Mouse (Mus musculus): ENCODE results near the gene Kcnn1. TPM values are rescaled to one million over a fixed set of nuclear protein-coding genes. Genes with fewer than 3 reads are reported as not detected.

The Kcnn1 gene
- total RNA-seq, 2 experiments from 2014 or later: 17.2 to 19.2 TPM

- DNase-seq (ENCODE audit: low spot score in 2 of 2): peak; percentile 96
- intact Hi-C loops (cut with DNase I): loop anchor here (1.0 kb wide), 1 partner anchor 24 kb away; the partner anchor contains the start of gene Rpl18a
Observed at GRCm38 (mm10) chr8:70873364-70873985, 10.4 kb upstream of the Kcnn1 start, which contains the start of gene Ccdc124. TSS of gene Ccdc124 (minus strand) at chr8:70873935.

- intact Hi-C loops (cut with DNase I): loop anchor here (1.0 kb wide), 1 partner anchor 24 kb away; the partner anchor contains the start of gene Rpl18a
- DNase-seq (ENCODE audit: low spot score in 2 of 2): no peak
Observed at GRCm38 (mm10) chr8:70872643-70873363, 9.7 kb upstream of the Kcnn1 start.

DNA sequence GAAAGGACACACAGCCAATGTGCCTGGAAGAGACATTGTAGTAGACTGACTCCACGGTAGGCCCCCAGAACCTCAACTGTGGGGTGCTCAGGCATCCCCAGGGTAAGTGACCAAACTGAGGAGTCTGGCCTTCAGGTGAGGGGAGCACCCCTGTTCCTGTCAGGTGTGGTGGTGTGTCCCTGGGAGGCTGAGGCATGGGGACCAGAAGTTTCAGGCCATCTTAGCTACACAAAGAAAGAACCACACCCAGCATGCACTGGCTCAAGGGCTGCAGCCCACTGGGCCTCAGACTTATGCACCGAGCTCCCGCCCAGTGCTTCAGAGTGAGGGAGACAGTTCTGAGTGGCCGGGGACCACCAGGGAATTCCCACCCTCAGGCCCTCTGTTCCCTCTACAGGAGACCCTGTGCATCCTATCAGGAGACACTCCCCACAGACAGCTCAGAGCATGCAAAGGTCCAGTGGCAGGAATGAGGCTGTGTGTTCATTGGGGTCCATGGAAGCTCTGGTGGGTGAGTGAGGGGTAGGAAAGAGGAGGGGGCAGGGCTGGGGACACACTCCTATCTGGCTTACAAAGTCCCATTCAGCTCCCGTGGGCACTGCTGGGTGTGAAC is 8.2 kb upstream of the Kcnn1 start:
- intact Hi-C loops (cut with DNase I): no loop called here
- no peak for DNase-seq (ENCODE audit: low spot score in 2 of 2)

DNA sequence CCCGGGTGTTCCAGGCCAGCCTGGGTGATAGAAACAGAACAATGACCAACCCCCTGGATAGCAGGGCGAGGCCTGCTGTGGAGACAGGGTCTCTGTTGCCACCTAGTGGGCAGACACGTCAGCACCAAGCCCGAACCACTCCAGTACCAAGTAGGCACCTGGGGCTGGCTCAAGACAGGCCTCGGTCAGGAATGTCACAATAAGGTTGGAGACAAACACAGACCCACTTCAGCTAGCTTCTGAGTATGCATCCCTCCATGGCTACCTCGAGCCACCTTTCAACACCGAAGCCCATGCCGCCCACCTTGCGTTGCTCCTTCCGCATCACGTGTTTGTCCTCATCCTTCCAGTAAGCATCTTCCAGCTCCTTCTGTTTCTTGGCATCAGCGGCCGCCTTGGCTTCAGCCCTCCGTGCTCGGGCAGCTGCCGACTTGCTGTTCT is 6.6 kb upstream of the Kcnn1 start:
- intact Hi-C loops (cut with DNase I): loop anchor here (1.0 kb wide), 1 partner anchor 25 kb away; no protein-coding TSS in a partner anchor
- DNase-seq (ENCODE audit: low spot score in 2 of 2): peak; percentile 84 to 87

DNA sequence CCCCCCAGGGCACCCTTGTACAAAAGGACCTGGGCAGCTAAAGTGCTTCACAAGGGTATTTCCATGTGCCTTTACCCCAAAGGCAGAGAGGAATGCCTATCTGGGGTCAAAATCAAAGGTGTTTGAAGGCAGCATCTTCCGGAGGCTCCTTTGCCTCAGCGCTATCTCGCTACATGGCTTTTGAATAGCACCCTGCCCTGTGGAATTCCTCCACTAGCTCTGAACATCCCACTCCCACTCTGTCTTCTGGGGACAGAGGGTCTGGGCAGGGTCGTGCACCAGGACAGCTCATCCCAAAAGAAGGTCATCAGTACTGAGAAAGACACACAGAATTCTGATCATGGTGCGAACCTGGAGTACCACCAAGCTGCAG is 6.1 kb upstream of the Kcnn1 start:
- no peak for DNase-seq (ENCODE audit: low spot score in 2 of 2)
- intact Hi-C loops (cut with DNase I): loop anchor here (1.0 kb wide), 1 partner anchor 25 kb away; no protein-coding TSS in a partner anchor

- intact Hi-C loops (cut with DNase I): loop anchor here (1.0 kb wide), 1 partner anchor 24 kb away; no protein-coding TSS in a partner anchor
- DNase-seq (ENCODE audit: low spot score in 2 of 2): no peak
Observed at GRCm38 (mm10) chr8:70868559-70869198, 5.6 kb upstream of the Kcnn1 start.

DNA sequence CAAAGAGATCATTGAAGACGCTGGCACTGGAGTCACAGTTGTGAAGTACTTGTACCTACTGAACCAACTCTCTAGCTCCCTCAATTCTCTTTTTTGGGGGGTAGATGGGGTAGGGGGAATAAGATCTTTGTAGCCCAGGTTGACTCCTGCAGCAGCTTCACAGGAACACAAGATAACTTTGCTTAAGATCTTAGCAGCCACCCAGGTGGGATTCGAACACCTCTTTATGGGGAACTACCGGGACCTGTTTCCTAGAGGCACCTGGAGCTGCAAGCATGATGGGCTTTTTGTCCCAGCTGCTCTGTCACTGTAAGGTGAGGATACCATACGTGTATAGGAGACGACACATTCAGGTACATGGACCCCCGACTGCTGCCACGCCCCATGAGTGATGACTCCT is 3.5 kb upstream of the Kcnn1 start:
- DNase-seq (ENCODE audit: low spot score in 2 of 2): no peak
- intact Hi-C loops (cut with DNase I): no loop called here

GRCm38 (mm10) chr8:70866001-70866520 is 3.0 kb upstream of the Kcnn1 start:
- DNase-seq (ENCODE audit: low spot score in 2 of 2): no peak
- intact Hi-C loops (cut with DNase I): no loop called here

GRCm38 (mm10) chr8:70865350-70866000 is 2.4 kb upstream of the Kcnn1 start:
- DNase-seq (ENCODE audit: low spot score in 2 of 2): peak; percentile 100
- intact Hi-C loops (cut with DNase I): no loop called here

DNA sequence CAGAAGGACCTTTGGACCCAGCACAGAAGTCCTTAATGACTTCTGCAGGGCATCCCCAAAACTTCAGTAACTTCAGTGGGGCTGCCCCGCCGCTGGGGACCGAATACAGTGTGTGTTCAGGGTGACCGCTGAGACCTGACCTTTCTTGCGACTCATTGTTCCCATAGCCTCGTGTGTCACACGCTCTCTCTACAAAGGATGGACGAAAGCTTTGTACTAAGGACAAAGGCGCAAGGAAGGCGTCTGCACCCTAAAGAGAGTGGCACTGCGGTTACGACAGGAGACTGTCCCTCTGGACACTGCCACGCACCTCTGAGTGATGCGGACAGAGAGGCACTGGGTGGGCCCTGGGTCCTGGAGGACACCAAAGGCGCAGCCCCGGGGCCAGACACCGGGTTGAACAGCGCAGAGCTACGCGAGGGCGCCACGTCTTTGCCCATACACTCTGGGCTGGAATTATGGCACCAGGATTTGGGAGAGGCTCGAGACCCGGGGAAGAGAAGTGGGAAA is 1.7 kb upstream of the Kcnn1 start:
- DNase-seq (ENCODE audit: low spot score in 2 of 2): no peak
- intact Hi-C loops (cut with DNase I): no loop called here

DNA sequence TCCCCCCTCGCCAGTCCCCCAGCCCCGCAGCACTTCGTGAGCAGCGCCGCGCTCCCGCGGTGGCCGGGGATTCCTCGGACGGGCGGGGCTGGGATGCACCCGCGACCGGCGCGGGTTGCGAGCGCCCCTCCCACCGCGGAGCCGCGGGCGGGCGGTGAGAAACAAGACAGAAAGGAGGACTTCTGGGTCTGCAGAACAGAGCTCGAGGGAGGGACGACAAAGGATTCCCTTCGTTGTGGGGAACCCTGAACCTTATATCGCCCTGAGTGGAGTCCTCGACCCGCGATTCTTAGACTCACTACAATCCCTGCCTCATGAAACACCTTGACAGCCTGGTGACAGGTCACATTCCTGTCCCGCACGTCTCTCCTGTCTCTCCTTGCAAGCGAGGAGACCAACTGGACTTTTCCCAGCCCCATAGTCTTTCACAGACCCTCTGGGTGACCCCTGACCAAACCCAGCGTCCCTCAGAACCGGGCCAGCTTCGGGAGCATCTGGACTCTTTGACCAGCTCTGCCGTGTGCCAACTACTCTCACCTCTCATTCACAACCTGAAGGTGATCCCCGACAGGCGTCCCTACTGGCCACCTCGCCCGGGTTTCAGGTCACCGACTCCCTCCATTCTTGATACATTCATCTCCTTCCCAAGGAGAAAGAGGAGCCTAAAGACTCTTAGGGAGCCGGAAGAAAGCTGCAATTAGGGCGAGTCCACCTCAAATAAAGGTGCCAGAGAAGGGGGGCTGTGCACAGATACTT is 1.1 kb upstream of the Kcnn1 start:
- no peak for DNase-seq (ENCODE audit: low spot score in 2 of 2)
- intact Hi-C loops (cut with DNase I): no loop called here

DNA sequence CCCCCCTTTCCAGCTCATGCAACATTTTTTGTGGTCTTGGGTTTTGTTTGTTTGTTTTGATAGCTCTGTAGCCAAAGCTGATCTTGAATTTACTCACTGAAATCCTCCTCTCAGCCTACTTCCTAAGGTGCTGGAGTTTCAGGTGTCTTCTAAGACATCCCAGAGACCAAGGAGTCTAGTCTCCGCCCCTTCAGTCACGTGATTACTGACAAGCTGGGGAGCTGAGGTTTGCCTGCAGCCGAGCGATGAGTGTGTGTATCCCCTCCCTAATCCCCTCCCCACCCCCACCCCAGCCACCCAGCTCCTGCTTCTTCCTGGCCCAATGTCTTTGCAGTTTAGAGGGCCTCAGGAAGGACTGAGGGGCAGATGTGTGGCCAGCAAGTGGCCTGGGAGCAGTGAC is 5.5 kb downstream of the Kcnn1 start:
- DNase-seq (ENCODE audit: low spot score in 2 of 2): no peak
- intact Hi-C loops (cut with DNase I): no loop called here

GRCm38 (mm10) chr8:70856541-70857197 is 6.4 kb downstream of the Kcnn1 start:
- intact Hi-C loops (cut with DNase I): no loop called here
- DNase-seq (ENCODE audit: low spot score in 2 of 2): peak; percentile 62 to 77

DNA sequence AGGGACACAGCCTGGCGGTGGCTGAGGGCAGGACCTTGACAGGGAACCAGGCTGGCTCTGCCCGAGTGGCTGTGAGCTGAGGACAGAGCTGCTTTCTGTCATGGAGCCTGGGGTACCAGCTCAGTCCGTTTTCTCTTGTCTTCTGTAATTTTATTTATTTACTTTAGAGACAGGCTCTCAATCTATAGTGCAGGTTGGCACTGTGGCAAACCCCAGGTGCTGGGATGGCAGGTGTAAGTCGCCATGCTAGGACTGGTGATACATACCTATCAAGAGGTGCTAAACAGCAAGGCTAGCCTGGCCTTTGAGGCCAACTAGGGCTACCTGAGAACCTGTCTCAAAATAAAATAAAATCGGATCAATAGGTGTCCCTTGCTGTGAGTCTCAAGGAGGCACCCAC is 7.0 kb downstream of the Kcnn1 start:
- DNase-seq (ENCODE audit: low spot score in 2 of 2): no peak
- intact Hi-C loops (cut with DNase I): no loop called here

GRCm38 (mm10) chr8:70853863-70854262 is 9.2 kb downstream of the Kcnn1 start:
- no peak for DNase-seq (ENCODE audit: low spot score in 2 of 2)
- intact Hi-C loops (cut with DNase I): no loop called here

GRCm38 (mm10) chr8:70852595-70853231 is 10.3 kb downstream of the Kcnn1 start:
- DNase-seq (ENCODE audit: low spot score in 2 of 2): no peak

GRCm38 (mm10) chr8:70851837-70852236 is 11.2 kb downstream of the Kcnn1 start:
- DNase-seq (ENCODE audit: low spot score in 2 of 2): no peak

More at GRCm38 (mm10) chr8:70852595-70853231, 10.3 kb downstream of the Kcnn1 start:
- intact Hi-C loops (cut with DNase I): no loop called here

More at GRCm38 (mm10) chr8:70851837-70852236, 11.2 kb downstream of the Kcnn1 start:
- intact Hi-C loops (cut with DNase I): no loop called here

Measured in left cerebral cortex, postnatal 14 days (tissue).